Mouse (Mus musculus) megakaryocyte, embryonic 14.5 days (primary cell): ENCODE measurements around the gene Iqcf3.

Experiments used
- FLI1 ChIP-seq: IDR thresholded peaks from 2 replicates; pipeline ENCODE4 v1.6.1; 2012; ENCODE audit warnings: low read length, inconsistent platforms, mixed read lengths
- GATA1 ChIP-seq: IDR thresholded peaks from 3 replicates; pipeline ENCODE4 v1.6.1; 2012; ENCODE audit warnings: mixed read lengths, low read length, inconsistent platforms, borderline replicate concordance

DNA sequence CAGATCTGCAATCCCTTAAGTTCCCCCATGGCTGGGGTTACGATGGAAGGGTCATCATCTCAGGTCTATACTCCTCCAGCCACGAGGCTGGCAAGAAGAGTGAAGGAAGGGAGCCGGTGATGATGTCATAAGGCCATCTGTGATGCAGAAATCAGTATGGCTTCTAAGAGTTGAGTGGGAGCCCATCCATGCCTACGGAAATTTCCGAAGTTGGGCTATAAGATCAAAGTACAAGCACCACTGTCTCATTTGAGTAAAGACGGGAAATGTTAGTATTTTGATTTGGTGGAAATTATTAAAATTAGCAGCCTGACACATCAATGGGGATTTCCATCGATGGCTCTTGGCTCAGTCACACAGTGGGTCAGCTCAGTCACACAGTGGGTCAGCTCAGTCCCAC is 9.5 kb upstream of the Iqcf3 start, which contains the start of gene Iqcf4:
- TF ChIP-seq GATA1: no peak
- no peak for TF ChIP-seq FLI1
